Mouse (Mus musculus): ENCODE data around the gene Rab8b. TPM values are rescaled to one million over a fixed set of nuclear protein-coding genes. Genes with fewer than 3 reads are reported as not detected.
"Not testable (repeated sequence)": the region's sequence is repeated elsewhere in the genome, so short reads cannot be mapped to it uniquely, and the experiment has no call there.

Rab8b gene
- polyA plus RNA-seq, 1 experiment from 2014 or later = 26.9 TPM

GRCm38 (mm10) chr9:66897851-66898250 is 21.6 kb downstream of the Rab8b start:
- Histone ChIP-seq H3K4me2 (ENCODE audit: low read depth) (no peak overlapping the region), H3K4me3 (ENCODE audit: low read depth, low read length) (no peak overlapping the region), H3K27me3 (ENCODE audit: control insufficient read depth, insufficient read depth, low read length) (no peaks in the 10 kb centered on the region), H3K9ac (ENCODE audit: low read length) (no peak overlapping the region), H3K36me3 (ENCODE audit: control insufficient read depth, insufficient read depth, low read length) (no peaks in the 10 kb centered on the region), H3K4me1 (ENCODE audit: control insufficient read depth, insufficient read depth, low read length) (no peaks in the 10 kb centered on the region), H3K9me3 (ENCODE audit: control insufficient read depth, low read length) (no peaks in the 10 kb centered on the region), H3K27ac (ENCODE audit: low read depth, low read length) (no peak overlapping the region)
- WGBS = 76% methylated on average over 6 of the region's 6 CpGs
- DNase-seq (ENCODE audit: low spot score) (no peak), ATAC-seq (ENCODE audit: insufficient read depth, low FRiP score, low TSS enrichment) (no peak)

- H3K4me2 ChIP-seq (ENCODE audit: low read depth) = no peak overlapping the region
- H3K9me3 ChIP-seq (ENCODE audit: control insufficient read depth, low read length) = no peaks in the 10 kb centered on the region
- no peak overlapping the region for H3K9ac ChIP-seq (ENCODE audit: low read length)
- WGBS = 68% methylated on average over 6 of the region's 6 CpGs
- DNase-seq (ENCODE audit: low spot score) (no peak), ATAC-seq (ENCODE audit: insufficient read depth, low FRiP score, low TSS enrichment) (no peak)
- H3K36me3 ChIP-seq (ENCODE audit: control insufficient read depth, insufficient read depth, low read length) = no peaks in the 10 kb centered on the region
- H3K4me1 ChIP-seq (ENCODE audit: control insufficient read depth, insufficient read depth, low read length) = no peaks in the 10 kb centered on the region
- H3K27me3 ChIP-seq (ENCODE audit: control insufficient read depth, insufficient read depth, low read length) = no peaks in the 10 kb centered on the region
- no peak overlapping the region for H3K27ac ChIP-seq (ENCODE audit: low read depth, low read length)
- H3K4me3 ChIP-seq (ENCODE audit: low read depth, low read length) = no peak overlapping the region
These were observed 22.5 kb downstream of the Rab8b start for GRCm38 (mm10) chr9:66896951-66897350.

- Histone ChIP-seq H3K4me2 (ENCODE audit: low read depth) (no peak overlapping the region), H3K36me3 (ENCODE audit: control insufficient read depth, insufficient read depth, low read length) (no peaks in the 10 kb centered on the region), H3K4me3 (ENCODE audit: low read depth, low read length) (no peak overlapping the region), H3K27me3 (ENCODE audit: control insufficient read depth, insufficient read depth, low read length) (no peaks in the 10 kb centered on the region), H3K9ac (ENCODE audit: low read length) (no peak overlapping the region), H3K27ac (ENCODE audit: low read depth, low read length) (no peak overlapping the region), H3K4me1 (ENCODE audit: control insufficient read depth, insufficient read depth, low read length) (no peaks in the 10 kb centered on the region), H3K9me3 (ENCODE audit: control insufficient read depth, low read length) (no peaks in the 10 kb centered on the region)
- no peak for ATAC-seq (ENCODE audit: insufficient read depth, low FRiP score, low TSS enrichment)
- DNase-seq (ENCODE audit: low spot score) = no peak
- WGBS = 78% methylated on average over 5 of the region's 5 CpGs
These were observed 23.5 kb downstream of the Rab8b start for GRCm38 (mm10) chr9:66895995-66896394.

GRCm38 (mm10) chr9:66895035-66895779 is 24.3 kb downstream of the Rab8b start:
- no peak overlapping the region for H3K27ac ChIP-seq (ENCODE audit: low read depth, low read length)
- H3K4me3 ChIP-seq (ENCODE audit: low read depth, low read length) = no peak overlapping the region
- H3K27me3 ChIP-seq (ENCODE audit: control insufficient read depth, insufficient read depth, low read length) = no peaks in the 10 kb centered on the region
- H3K4me2 ChIP-seq (ENCODE audit: low read depth) = no peak overlapping the region
- ATAC-seq (ENCODE audit: insufficient read depth, low FRiP score, low TSS enrichment) (no peak), DNase-seq (ENCODE audit: low spot score) (no peak)
- H3K9me3 ChIP-seq (ENCODE audit: control insufficient read depth, low read length) = no peaks in the 10 kb centered on the region
- 87% methylated on average over 10 of the region's 10 CpGs for WGBS
- H3K4me1 ChIP-seq (ENCODE audit: control insufficient read depth, insufficient read depth, low read length) = no peaks in the 10 kb centered on the region
- H3K36me3 ChIP-seq (ENCODE audit: control insufficient read depth, insufficient read depth, low read length) = no peaks in the 10 kb centered on the region
- H3K9ac ChIP-seq (ENCODE audit: low read length) = no peak overlapping the region

- Histone ChIP-seq H3K4me3 (ENCODE audit: low read depth, low read length) (no peak overlapping the region), H3K9ac (ENCODE audit: low read length) (no peak overlapping the region), H3K9me3 (ENCODE audit: control insufficient read depth, low read length) (no peaks in the 10 kb centered on the region), H3K36me3 (ENCODE audit: control insufficient read depth, insufficient read depth, low read length) (no peaks in the 10 kb centered on the region), H3K4me2 (ENCODE audit: low read depth) (no peak overlapping the region), H3K27me3 (ENCODE audit: control insufficient read depth, insufficient read depth, low read length) (no peaks in the 10 kb centered on the region), H3K4me1 (ENCODE audit: control insufficient read depth, insufficient read depth, low read length) (no peaks in the 10 kb centered on the region), H3K27ac (ENCODE audit: low read depth, low read length) (no peak overlapping the region)
- ATAC-seq (ENCODE audit: insufficient read depth, low FRiP score, low TSS enrichment) (no peak), DNase-seq (ENCODE audit: low spot score) (no peak)
- WGBS = 88% methylated on average over 1 of the region's 1 CpGs
These were observed 25.1 kb downstream of the Rab8b start for GRCm38 (mm10) chr9:66894421-66894820.

GRCm38 (mm10) chr9:66892456-66892855 is 27.0 kb downstream of the Rab8b start:
- not testable (repeated sequence) for H3K9me3 ChIP-seq (ENCODE audit: control insufficient read depth, low read length); DNase-seq (ENCODE audit: low spot score); H3K27me3 ChIP-seq (ENCODE audit: control insufficient read depth, insufficient read depth, low read length); H3K27ac ChIP-seq (ENCODE audit: low read depth, low read length); H3K9ac ChIP-seq (ENCODE audit: low read length); H3K4me2 ChIP-seq (ENCODE audit: low read depth); H3K4me1 ChIP-seq (ENCODE audit: control insufficient read depth, insufficient read depth, low read length); ATAC-seq (ENCODE audit: insufficient read depth, low FRiP score, low TSS enrichment); H3K36me3 ChIP-seq (ENCODE audit: control insufficient read depth, insufficient read depth, low read length); H3K4me3 ChIP-seq (ENCODE audit: low read depth, low read length)
- WGBS = 96% methylated on average over 4 of the region's 4 CpGs

GRCm38 (mm10) chr9:66887960-66888610 is 31.4 kb downstream of the Rab8b start:
- H3K4me2 ChIP-seq (ENCODE audit: low read depth) = no peak overlapping the region
- H3K9ac ChIP-seq (ENCODE audit: low read length) = no peak overlapping the region
- H3K4me1 ChIP-seq (ENCODE audit: control insufficient read depth, insufficient read depth, low read length) = peaks cover 8% of the 10 kb centered on the region; the same call in 1 of the 2 replicates
- DNase-seq (ENCODE audit: low spot score) (peak; percentile 18), ATAC-seq (ENCODE audit: insufficient read depth, low FRiP score, low TSS enrichment) (no peak)
- H3K36me3 ChIP-seq (ENCODE audit: control insufficient read depth, insufficient read depth, low read length) = no peaks in the 10 kb centered on the region
- H3K9me3 ChIP-seq (ENCODE audit: control insufficient read depth, low read length) = no peaks in the 10 kb centered on the region
- 50% methylated on average over 6 of the region's 6 CpGs for WGBS
- H3K27ac ChIP-seq (ENCODE audit: low read depth, low read length) = no peak overlapping the region
- no peaks in the 10 kb centered on the region for H3K27me3 ChIP-seq (ENCODE audit: control insufficient read depth, insufficient read depth, low read length)
- H3K4me3 ChIP-seq (ENCODE audit: low read depth, low read length) = no peak overlapping the region

- Histone ChIP-seq H3K4me1 (ENCODE audit: control insufficient read depth, insufficient read depth, low read length) (peaks cover 8% of the 10 kb centered on the region; the same call in 1 of the 2 replicates), H3K4me2 (ENCODE audit: low read depth) (no peak overlapping the region), H3K9ac (ENCODE audit: low read length) (no peak overlapping the region), H3K9me3 (ENCODE audit: control insufficient read depth, low read length) (no peaks in the 10 kb centered on the region), H3K4me3 (ENCODE audit: low read depth, low read length) (no peak overlapping the region), H3K27ac (ENCODE audit: low read depth, low read length) (no peak overlapping the region), H3K36me3 (ENCODE audit: control insufficient read depth, insufficient read depth, low read length) (no peaks in the 10 kb centered on the region), H3K27me3 (ENCODE audit: control insufficient read depth, insufficient read depth, low read length) (no peaks in the 10 kb centered on the region)
- ATAC-seq (ENCODE audit: insufficient read depth, low FRiP score, low TSS enrichment) (no peak), DNase-seq (ENCODE audit: low spot score) (no peak)
- 38% methylated on average over 8 of the region's 8 CpGs for WGBS
These were observed 32.1 kb downstream of the Rab8b start for GRCm38 (mm10) chr9:66887301-66887902.
